Mouse (Mus musculus) testis, adult 2 months (tissue): ENCODE data around the gene Copg2.

Experiments
- CTCF ChIP-seq: fragments of 200-500 bp; IDR thresholded peaks from 2 replicates; pipeline ENCODE4 v1.5.1; 2012; ENCODE audit warnings: low read depth, mild to moderate bottlenecking, inconsistent platforms, low read length, moderate library complexity; ENCODE audit not compliant: control insufficient read depth, insufficient read depth, insufficient replicate concordance
- POLR2A ChIP-seq: fragments of 200-500 bp; IDR thresholded peaks from 2 replicates; pipeline ENCODE4 v1.6.1; 2012; ENCODE audit warnings: low read depth, mild to moderate bottlenecking, inconsistent platforms, low read length, moderate library complexity; ENCODE audit not compliant: control insufficient read depth

- TF ChIP-seq CTCF (no peak), POLR2A (no peak)
These were observed 3.5 kb downstream of the Copg2 start for GRCm38 (mm10) chr6:30893081-30893480.
